In genomic region chr9:21353373-21353686, GRCm38 (mm10) we compare ENCODE assay signal across 15 mouse cellular contexts. TPM values are rescaled to one million over a fixed set of nuclear protein-coding genes. Genes with fewer than 3 reads are reported as not detected.
DNase-seq lines count a peak whose midpoint lies in the region; ATAC-seq and TF ChIP-seq lines count a peak whose summit lies in the region.
"Had no signal": no experiment of that assay in that cellular context is flagged by ENCODE, and none has a peak within 500 bp of the region (broad histone marks: within the 10 kb centered on the region; RNA-seq: fewer than 3 reads in every experiment).

No protein-coding gene starts in this region.

- no peak overlapping the region for H3K9ac ChIP-seq in heart, adult 2 months (ENCODE audit: low read depth, low read length)
- peak overlapping the region; percentile 53 for H3K9ac ChIP-seq in liver, embryonic 11.5 days (ENCODE audit: low read depth, low read length)
- peak overlapping the region; percentile 32; the same call in 1 of the 2 replicates for H3K9ac ChIP-seq in embryonic facial prominence, embryonic 11.5 days (replicated peaks; ENCODE audit: low read length)

- no peaks in the 10 kb centered on the region for H3K79me2 ChIP-seq in heart, adult 2 months (replicated peaks; ENCODE audit: control insufficient read depth, insufficient read depth, low read length)

- no peak for TF ChIP-seq POLR2A in heart, adult 2 months (IDR thresholded peaks at IDR 0.05; ENCODE audit: insufficient read depth, low read depth, low read length)

- no peaks in the 10 kb centered on the region for H3K27me3 ChIP-seq in heart, embryonic 10.5 days (ENCODE audit: insufficient read depth, poor library complexity, severe bottlenecking)
- H3K27me3 ChIP-seq in heart, adult 2 months (ENCODE audit: control insufficient read depth, insufficient read depth, low read length), result no peaks in the 10 kb centered on the region
- H3K27me3 ChIP-seq in liver, embryonic 11.5 days (replicated peaks; ENCODE audit: control insufficient read depth, insufficient read depth, low read length), result no peaks in the 10 kb centered on the region
- no peaks in the 10 kb centered on the region for H3K27me3 ChIP-seq in E14TG2a.4 (ENCODE audit: insufficient read depth, low read length)
- H3K27me3 ChIP-seq in embryonic facial prominence, embryonic 11.5 days (ENCODE audit: control insufficient read depth, insufficient read depth, low read length), result no peaks in the 10 kb centered on the region

- no peak for DNase-seq in heart, embryonic 10.5 days (ENCODE audit: low spot score)
- no peak for DNase-seq in heart, adult 2 months
- DNase-seq in liver, embryonic 11.5 days (ENCODE audit: low spot score), result no peak
- no peak for DNase-seq in liver
- DNase-seq in embryonic facial prominence, embryonic 11.5 days (ENCODE audit: low spot score), result peak; percentile 46
- no peak for DNase-seq in right cerebral cortex, postnatal 36 days (ENCODE audit: low spot score in 2 of 2)
- DNase-seq in left cerebral cortex, adult 11 months (ENCODE audit: low spot score), result no peak
- DNase-seq: cerebellum, adult 11 months; kidney, postnatal 14 days; thymus, postnatal 4 days had no signal

- intact Hi-C loops in heart, adult 2 months (cut with DNase I), result no loop called here

- H3K27ac ChIP-seq in heart, embryonic 10.5 days, result peak overlapping the region; percentile 78
- no peak overlapping the region for H3K27ac ChIP-seq in heart, adult 2 months
- peak overlapping the region; percentile 79 for H3K27ac ChIP-seq in liver, embryonic 11.5 days (ENCODE audit: low read depth, low read length)
- H3K27ac ChIP-seq in embryonic facial prominence, embryonic 11.5 days (replicated peaks; ENCODE audit: low read depth, low read length), result peak overlapping the region; percentile 25; the same call in 1 of the 2 replicates
- H3K27ac ChIP-seq: hindbrain, postnatal 0 days had no signal

- peaks cover 61% of the 10 kb centered on the region for H3K36me3 ChIP-seq in heart, embryonic 10.5 days
- H3K36me3 ChIP-seq in heart, adult 2 months (ENCODE audit: control insufficient read depth, insufficient read depth, low read length), result no peaks in the 10 kb centered on the region
- peaks cover 14% of the 10 kb centered on the region for H3K36me3 ChIP-seq in liver, embryonic 11.5 days (ENCODE audit: control insufficient read depth, insufficient read depth, low read length)
- H3K36me3 ChIP-seq in E14TG2a.4 (ENCODE audit: insufficient read depth, low read length), result peaks cover 50% of the 10 kb centered on the region
- no peaks in the 10 kb centered on the region; the same call in 1 of the 2 replicates for H3K36me3 ChIP-seq in embryonic facial prominence, embryonic 11.5 days (replicated peaks; ENCODE audit: control insufficient read depth, insufficient read depth, low read depth, low read length)

- peaks cover 14% of the 10 kb centered on the region for H3K4me1 ChIP-seq in heart, embryonic 10.5 days
- H3K4me1 ChIP-seq in heart, adult 2 months (ENCODE audit: control insufficient read depth, insufficient read depth, low read length), result peaks cover 3% of the 10 kb centered on the region
- H3K4me1 ChIP-seq in liver, embryonic 11.5 days (replicated peaks; ENCODE audit: control insufficient read depth, insufficient read depth, low read length), result peaks cover 17% of the 10 kb centered on the region
- H3K4me1 ChIP-seq in E14TG2a.4 (replicated peaks; ENCODE audit: low read depth, low read length), result peaks cover 56% of the 10 kb centered on the region
- peaks cover 7% of the 10 kb centered on the region; the same call in 1 of the 2 replicates for H3K4me1 ChIP-seq in embryonic facial prominence, embryonic 11.5 days (ENCODE audit: control insufficient read depth, insufficient read depth, low read length)

- no peak for TF ChIP-seq EP300 in heart, adult 2 months (IDR thresholded peaks at IDR 0.05; ENCODE audit: insufficient read depth, low read depth, low read length)

- TF ChIP-seq CTCF in heart, adult 2 months (IDR thresholded peaks at IDR 0.05), result no peak
- TF ChIP-seq CTCF in E14TG2a.4 (conservative IDR thresholded peaks at IDR 0.05; ENCODE audit: low read length), result no peak

- H3K4me3 ChIP-seq in heart, embryonic 10.5 days, result no peak overlapping the region
- H3K4me3 ChIP-seq in heart, adult 2 months, result no peak overlapping the region
- no peak overlapping the region for H3K4me3 ChIP-seq in liver, embryonic 11.5 days (ENCODE audit: low read depth, low read length)
- H3K4me3 ChIP-seq in E14TG2a.4 (replicated peaks; ENCODE audit: low read length), result peak overlapping the region; percentile 75
- no peak overlapping the region for H3K4me3 ChIP-seq in embryonic facial prominence, embryonic 11.5 days (ENCODE audit: low read depth, low read length)

- 62% methylated on average over 2 of the region's 2 CpGs for whole genome bisulfite sequencing in heart, embryonic 10.5 days
- 85% methylated on average over 2 of the region's 2 CpGs for WGBS in heart, adult 2 months
- 54% methylated on average over 2 of the region's 2 CpGs for WGBS in liver, embryonic 11.5 days
- 35% methylated on average over 2 of the region's 2 CpGs for WGBS in embryonic facial prominence, embryonic 11.5 days

- H3K4me2 ChIP-seq in liver, embryonic 11.5 days, result peak overlapping the region; percentile 51; the same call in 1 of the 2 replicates
- H3K4me2 ChIP-seq in embryonic facial prominence, embryonic 11.5 days (ENCODE audit: low read depth, low read length), result no peak overlapping the region

- ATAC-seq in liver, embryonic 11.5 days (replicated peaks; ENCODE audit: low FRiP score), result no peak
- ATAC-seq in embryonic facial prominence, embryonic 11.5 days (replicated peaks; ENCODE audit: insufficient number of reproducible peaks, low FRiP score, low TSS enrichment, low read depth), result no peak
- ATAC-seq: forebrain, embryonic 16.5 days; hindbrain, postnatal 0 days; midbrain, embryonic 16.5 days had no signal

- H3K9me3 ChIP-seq in heart, embryonic 10.5 days, result no peaks in the 10 kb centered on the region
- no peaks in the 10 kb centered on the region for H3K9me3 ChIP-seq in liver, embryonic 11.5 days (ENCODE audit: control insufficient read depth, low read length)
- H3K9me3 ChIP-seq in E14TG2a.4 (ENCODE audit: low read length), result no peaks in the 10 kb centered on the region
- no peaks in the 10 kb centered on the region for H3K9me3 ChIP-seq in embryonic facial prominence, embryonic 11.5 days (replicated peaks; ENCODE audit: control insufficient read depth, low read length)

RNA-seq across cellular contexts. Expression of gene Ilf3, which starts 14.3 kb away (rescaled TPM):
- polyA plus RNA-seq in heart, embryonic 10.5 days (2016; fragmentation: Nextera tagmentation; extraction: Ambion mirVana), result 166 and 197 TPM in 2 replicates
- total RNA-seq in heart, adult 2 months (2021), result 10 to 100 TPM; 27.7 to 29.0 TPM
- polyA plus RNA-seq in heart, adult 2 months (2012; rRNA removed), result 22.6 and 29.0 TPM in 2 replicates
- 141 and 149 TPM in 2 replicates for polyA plus RNA-seq in liver, embryonic 11.5 days (2014; fragmentation: Nextera tagmentation; extraction: Ambion mirVana)
- 248 and 256 TPM in 2 replicates for polyA plus RNA-seq in embryonic facial prominence, embryonic 11.5 days (2014; fragmentation: Nextera tagmentation; extraction: Ambion mirVana)

RNA-seq across cellular contexts. Expression of gene Slc44a2, which starts 32.8 kb away (rescaled TPM):
- polyA plus RNA-seq in heart, embryonic 10.5 days (2016; fragmentation: Nextera tagmentation; extraction: Ambion mirVana), result 69.2 and 70.4 TPM in 2 replicates
- total RNA-seq in heart, adult 2 months (2021), result 10 to 100 TPM; 77.0 to 89.5 TPM
- polyA plus RNA-seq in heart, adult 2 months (2012; rRNA removed), result 86.8 and 148 TPM in 2 replicates
- 57.2 and 61.2 TPM in 2 replicates for polyA plus RNA-seq in liver, embryonic 11.5 days (2014; fragmentation: Nextera tagmentation; extraction: Ambion mirVana)
- polyA plus RNA-seq in embryonic facial prominence, embryonic 11.5 days (2014; fragmentation: Nextera tagmentation; extraction: Ambion mirVana), result 86.0 and 89.8 TPM in 2 replicates

RNA-seq across cellular contexts. Expression of gene Ap1m2, which starts 41.2 kb away (rescaled TPM):
- 2.0 and 6.1 TPM in 2 replicates for polyA plus RNA-seq in heart, embryonic 10.5 days (2016; fragmentation: Nextera tagmentation; extraction: Ambion mirVana)
- total RNA-seq in heart, adult 2 months (2021), result not detected
- 1.0 TPM in 1 of 2 replicates, not detected in the other for polyA plus RNA-seq in heart, adult 2 months (2012; rRNA removed)
- 1.2 and 1.6 TPM in 2 replicates for polyA plus RNA-seq in liver, embryonic 11.5 days (2014; fragmentation: Nextera tagmentation; extraction: Ambion mirVana)
- 15.9 and 16.3 TPM in 2 replicates for polyA plus RNA-seq in embryonic facial prominence, embryonic 11.5 days (2014; fragmentation: Nextera tagmentation; extraction: Ambion mirVana)
- polyA plus RNA-seq: C2C12 had no signal

RNA-seq across cellular contexts. Expression of gene Qtrt1, which starts 58.3 kb away (rescaled TPM):
- 38.9 and 51.3 TPM in 2 replicates for polyA plus RNA-seq in heart, embryonic 10.5 days (2016; fragmentation: Nextera tagmentation; extraction: Ambion mirVana)
- 1 to 10 TPM; 8.3 to 8.5 TPM for total RNA-seq in heart, adult 2 months (2021)
- polyA plus RNA-seq in heart, adult 2 months (2012; rRNA removed), result 19.2 and 20.8 TPM in 2 replicates
- polyA plus RNA-seq in liver, embryonic 11.5 days (2014; fragmentation: Nextera tagmentation; extraction: Ambion mirVana), result 59.2 and 60.2 TPM in 2 replicates
- 47.6 and 51.5 TPM in 2 replicates for polyA plus RNA-seq in embryonic facial prominence, embryonic 11.5 days (2014; fragmentation: Nextera tagmentation; extraction: Ambion mirVana)
